Mouse (Mus musculus): ENCODE data around the gene Ms4a6c. TPM values are rescaled to one million over a fixed set of nuclear protein-coding genes. Genes with fewer than 3 reads are reported as not detected.
"Not testable (repeated sequence)": the region's sequence is repeated elsewhere in the genome, so short reads cannot be mapped to it uniquely, and the experiment has no call there.

The Ms4a6c gene
- polyA plus RNA-seq, 1 experiment from 2014 or later, result 7.1 TPM

DNA sequence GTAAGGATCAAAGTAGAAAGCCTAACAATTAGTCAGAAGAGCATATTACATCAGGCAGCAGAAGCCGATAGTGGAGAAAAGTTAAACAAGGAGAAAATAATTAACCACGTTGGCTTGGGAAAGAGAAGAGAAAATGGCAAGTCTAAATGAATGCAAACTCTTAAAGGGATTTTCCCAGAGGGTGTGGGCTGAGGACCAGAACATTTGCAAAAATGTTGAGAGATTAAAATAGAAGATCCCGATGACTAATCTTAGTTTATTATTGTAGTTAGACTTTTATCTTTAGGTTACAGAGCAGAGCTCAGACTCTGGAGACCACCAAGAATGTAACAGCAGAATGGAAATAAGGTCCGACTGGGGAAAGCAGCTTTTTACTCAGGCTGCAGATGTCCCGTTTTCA lies 2.7 kb upstream of the Ms4a6c start:
- no peaks in the 10 kb centered on the region for H3K36me3 ChIP-seq (ENCODE audit: insufficient read depth)

DNA sequence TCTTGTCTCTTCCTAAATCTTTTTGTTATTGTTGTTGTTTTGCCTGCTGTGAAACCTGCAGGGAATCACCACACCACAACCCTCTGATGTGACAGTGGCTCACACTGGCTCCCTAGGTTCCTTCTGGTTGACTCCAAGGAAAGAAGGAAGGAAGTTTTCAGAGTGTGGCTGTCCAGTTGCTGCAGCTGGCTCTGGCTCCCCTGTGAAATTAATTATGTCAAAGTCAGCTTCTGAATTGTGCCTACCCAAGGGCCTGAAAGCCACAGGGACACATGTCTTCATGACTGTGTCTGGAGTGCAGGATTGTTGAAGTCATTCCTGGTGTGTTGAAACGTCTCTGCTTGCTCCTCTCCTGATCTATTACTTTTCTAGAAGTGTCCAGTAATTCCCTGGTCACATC lies 805 bp upstream of the Ms4a6c start:
- H3K36me3 ChIP-seq (ENCODE audit: insufficient read depth); H3K9me3 ChIP-seq (ENCODE audit: low read depth, low read length); H3K4me3 ChIP-seq (ENCODE audit: low read depth, low read length); H3K4me1 ChIP-seq (ENCODE audit: insufficient read depth); H3K9ac ChIP-seq; H3K4me2 ChIP-seq; H3K27ac ChIP-seq (ENCODE audit: low read depth); ATAC-seq (ENCODE audit: insufficient read depth); H3K27me3 ChIP-seq (ENCODE audit: insufficient read depth, low read length); DNase-seq: not testable (repeated sequence)
- 37% methylated on average over 1 of the region's 1 CpGs for WGBS

More for the DNA sequence above, 2.7 kb upstream of the Ms4a6c start:
- Histone ChIP-seq H3K4me1 (ENCODE audit: insufficient read depth) (no peaks in the 10 kb centered on the region), H3K4me2 (no peak overlapping the region), H3K27ac (ENCODE audit: low read depth) (no peak overlapping the region), H3K27me3 (ENCODE audit: insufficient read depth, low read length) (no peaks in the 10 kb centered on the region), H3K4me3 (ENCODE audit: low read depth, low read length) (no peak overlapping the region), H3K9me3 (ENCODE audit: low read depth, low read length) (no peaks in the 10 kb centered on the region), H3K9ac (no peak overlapping the region)
- WGBS, result 39% methylated on average over 5 of the region's 5 CpGs
- ATAC-seq (ENCODE audit: insufficient read depth) (no peak), DNase-seq (no peak)
- TF ChIP-seq CTCF (IDR thresholded peaks at IDR 0.05; ENCODE audit: low read depth), result no peak

- Histone ChIP-seq H3K27ac (ENCODE audit: low read depth) (no peak overlapping the region), H3K27me3 (ENCODE audit: insufficient read depth, low read length) (no peaks in the 10 kb centered on the region), H3K9ac (no peak overlapping the region), H3K4me2 (no peak overlapping the region), H3K36me3 (ENCODE audit: insufficient read depth) (no peaks in the 10 kb centered on the region), H3K9me3 (ENCODE audit: low read depth, low read length) (no peaks in the 10 kb centered on the region), H3K4me3 (ENCODE audit: low read depth, low read length) (no peak overlapping the region), H3K4me1 (ENCODE audit: insufficient read depth) (no peaks in the 10 kb centered on the region)
- no peak for DNase-seq
- 71% methylated on average over 2 of the region's 2 CpGs for WGBS
- no peak for TF ChIP-seq CTCF (IDR thresholded peaks at IDR 0.05; ENCODE audit: low read depth)
- ATAC-seq (ENCODE audit: insufficient read depth), result no peak
Observed at GRCm38 (mm10) chr19:11479714-11480113, 10.5 kb downstream of the Ms4a6c start.

GRCm38 (mm10) chr19:11482684-11483083 lies 13.5 kb downstream of the Ms4a6c start:
- TF ChIP-seq CTCF (IDR thresholded peaks at IDR 0.05; ENCODE audit: low read depth), result no peak
- Histone ChIP-seq H3K27me3 (ENCODE audit: insufficient read depth, low read length) (no peaks in the 10 kb centered on the region), H3K27ac (ENCODE audit: low read depth) (no peak overlapping the region), H3K4me1 (ENCODE audit: insufficient read depth) (no peaks in the 10 kb centered on the region), H3K36me3 (ENCODE audit: insufficient read depth) (no peaks in the 10 kb centered on the region), H3K4me3 (ENCODE audit: low read depth, low read length) (no peak overlapping the region), H3K9me3 (ENCODE audit: low read depth, low read length) (no peaks in the 10 kb centered on the region), H3K4me2 (no peak overlapping the region), H3K9ac (no peak overlapping the region)
- WGBS, result 83% methylated on average over 2 of the region's 2 CpGs
- no peak for DNase-seq
- ATAC-seq (ENCODE audit: insufficient read depth), result no peak

GRCm38 (mm10) chr19:11483941-11484340 lies 14.8 kb downstream of the Ms4a6c start:
- no peak for TF ChIP-seq CTCF (IDR thresholded peaks at IDR 0.05; ENCODE audit: low read depth)
- DNase-seq (no peak), ATAC-seq (ENCODE audit: insufficient read depth) (no peak)
- no peaks in the 10 kb centered on the region for H3K4me1 ChIP-seq (ENCODE audit: insufficient read depth)
- no peak overlapping the region for H3K4me3 ChIP-seq (ENCODE audit: low read depth, low read length)
- H3K9me3 ChIP-seq (ENCODE audit: low read depth, low read length), result no peaks in the 10 kb centered on the region
- H3K27me3 ChIP-seq (ENCODE audit: insufficient read depth, low read length), result no peaks in the 10 kb centered on the region
- H3K9ac ChIP-seq, result no peak overlapping the region
- 56% methylated on average over 4 of the region's 4 CpGs for WGBS
- no peak overlapping the region for H3K4me2 ChIP-seq
- H3K36me3 ChIP-seq (ENCODE audit: insufficient read depth), result no peaks in the 10 kb centered on the region
- H3K27ac ChIP-seq (ENCODE audit: low read depth), result no peak overlapping the region

DNA sequence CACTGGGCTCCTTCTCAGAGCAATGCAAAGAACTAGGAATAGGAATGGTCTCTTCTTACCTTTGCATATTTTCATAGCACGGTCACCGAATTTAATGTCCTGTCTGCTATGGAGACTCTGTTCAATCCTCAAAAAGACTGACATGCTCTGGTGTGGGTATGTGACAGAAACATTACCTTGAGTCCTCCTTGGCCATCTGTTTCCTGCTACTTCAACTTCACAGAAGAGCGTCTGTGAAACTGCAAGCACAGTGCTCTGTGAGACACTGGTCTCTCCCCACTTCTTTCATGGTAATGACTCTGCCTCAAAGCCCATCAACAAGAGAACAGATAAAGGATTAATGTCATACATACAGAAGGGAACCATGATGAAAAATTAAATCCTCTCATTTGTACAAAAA lies 15.2 kb downstream of the Ms4a6c start:
- TF ChIP-seq CTCF (IDR thresholded peaks at IDR 0.05; ENCODE audit: low read depth), result no peak
- ATAC-seq (ENCODE audit: insufficient read depth) (no peak), DNase-seq (no peak)
- H3K27ac ChIP-seq (ENCODE audit: low read depth), result no peak overlapping the region
- H3K4me1 ChIP-seq (ENCODE audit: insufficient read depth), result no peaks in the 10 kb centered on the region
- H3K4me2 ChIP-seq, result no peak overlapping the region
- H3K27me3 ChIP-seq (ENCODE audit: insufficient read depth, low read length), result no peaks in the 10 kb centered on the region
- no peak overlapping the region for H3K9ac ChIP-seq
- no peak overlapping the region for H3K4me3 ChIP-seq (ENCODE audit: low read depth, low read length)
- 73% methylated on average over 3 of the region's 3 CpGs for WGBS
- no peaks in the 10 kb centered on the region for H3K9me3 ChIP-seq (ENCODE audit: low read depth, low read length)
- H3K36me3 ChIP-seq (ENCODE audit: insufficient read depth), result no peaks in the 10 kb centered on the region

GRCm38 (mm10) chr19:11485266-11485665 lies 16.1 kb downstream of the Ms4a6c start:
- Histone ChIP-seq H3K27me3 (ENCODE audit: insufficient read depth, low read length) (no peaks in the 10 kb centered on the region), H3K27ac (ENCODE audit: low read depth) (no peak overlapping the region), H3K4me2 (no peak overlapping the region), H3K9ac (no peak overlapping the region), H3K4me1 (ENCODE audit: insufficient read depth) (no peaks in the 10 kb centered on the region), H3K4me3 (ENCODE audit: low read depth, low read length) (no peak overlapping the region), H3K36me3 (ENCODE audit: insufficient read depth) (no peaks in the 10 kb centered on the region), H3K9me3 (ENCODE audit: low read depth, low read length) (no peaks in the 10 kb centered on the region)
- 78% methylated on average over 3 of the region's 3 CpGs for WGBS
- DNase-seq (no peak), ATAC-seq (ENCODE audit: insufficient read depth) (no peak)
- no peak for TF ChIP-seq CTCF (IDR thresholded peaks at IDR 0.05; ENCODE audit: low read depth)

- H3K4me2 ChIP-seq, result no peak within 1 kb of the TSS
- ATAC-seq (ENCODE audit: insufficient read depth), result no peak
- H3K27ac ChIP-seq (ENCODE audit: low read depth), result no peak within 1 kb of the TSS
- no peaks in the 10 kb centered on the region for H3K27me3 ChIP-seq (ENCODE audit: insufficient read depth, low read length)
- no peak for DNase-seq
- H3K4me3 ChIP-seq (ENCODE audit: low read depth, low read length), result no peak within 1 kb of the TSS
- no peak for TF ChIP-seq CTCF (IDR thresholded peaks at IDR 0.05; ENCODE audit: low read depth)
- no peak within 1 kb of the TSS for H3K9ac ChIP-seq
- H3K36me3 ChIP-seq (ENCODE audit: insufficient read depth), result no peaks in the 10 kb centered on the region
- no peaks in the 10 kb centered on the region for H3K9me3 ChIP-seq (ENCODE audit: low read depth, low read length)
- no peaks in the 10 kb centered on the region for H3K4me1 ChIP-seq (ENCODE audit: insufficient read depth)
- WGBS, result 38% methylated on average over 2 of the region's 2 CpGs
Observed at GRCm38 (mm10) chr19:11485746-11486145, 16.6 kb downstream of the Ms4a6c start, which contains the start of gene Gm8369. Gm8369 (plus strand) TSS chr19:11485938.

Data from lung, embryonic 14.5 days (tissue).